Mouse (Mus musculus) ES-E14 (cell line): Measurements from ENCODE around the gene Kif1b.

Source experiments
- CHD2 ChIP-seq: IDR thresholded peaks from 2 replicates; pipeline ENCODE4 v1.6.1; 2014; ENCODE audit warnings: mild to moderate bottlenecking, low read depth, low read length, inconsistent platforms
- HCFC1 ChIP-seq: IDR thresholded peaks from 2 replicates; pipeline ENCODE4 v1.6.1; 2012; ENCODE audit warnings: low read length, inconsistent platforms, borderline replicate concordance; ENCODE audit not compliant: insufficient read depth
- ZC3H11A ChIP-seq: IDR thresholded peaks from 2 replicates; pipeline ENCODE4 v1.6.1; 2012; ENCODE audit warnings: low read depth, mild to moderate bottlenecking, inconsistent platforms, low read length, borderline replicate concordance

DNA sequence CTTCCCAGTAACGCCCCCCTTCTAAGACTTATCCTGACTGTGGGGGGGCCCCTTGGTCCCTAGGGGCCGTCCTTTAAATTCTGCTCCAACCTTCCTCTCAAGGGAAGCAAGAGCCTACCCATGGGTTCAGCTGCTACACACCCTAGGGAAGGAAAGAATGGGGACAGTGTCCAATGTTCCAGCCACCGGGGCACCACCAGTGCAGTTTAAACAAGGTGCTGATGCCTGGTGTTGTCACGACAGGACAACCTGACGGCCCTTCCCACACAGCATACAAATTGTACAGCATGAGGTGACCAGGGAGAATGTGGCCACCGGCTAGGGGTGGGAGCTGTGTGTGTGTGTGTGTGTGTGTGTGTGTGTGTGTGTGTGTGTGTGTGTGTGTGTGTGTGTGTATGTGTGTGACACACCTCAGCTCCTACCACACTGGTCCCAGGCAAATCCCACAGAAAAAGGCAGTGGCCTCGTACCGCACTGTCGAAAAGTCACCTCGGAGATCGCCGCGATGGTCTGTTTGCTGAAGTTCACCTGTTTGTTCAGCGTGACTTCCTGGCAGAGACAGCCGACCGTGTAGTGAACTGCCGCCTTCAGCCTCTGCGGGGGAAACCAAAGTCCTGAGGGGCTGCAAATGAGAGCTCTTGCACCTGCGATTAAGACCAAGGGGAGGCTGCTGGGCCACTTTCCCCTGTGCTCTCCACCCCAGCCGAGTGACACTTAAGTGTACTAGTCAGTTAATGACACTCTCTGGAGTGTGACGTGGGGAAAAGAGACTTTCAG, 175.5 kb downstream of the Kif1b start:
- TF ChIP-seq HCFC1 (no peak), ZC3H11A (no peak), CHD2 (no peak)
